Mouse (Mus musculus) liver, embryonic 14.5 days (tissue): ENCODE data around the gene Rnf208. TPM values are rescaled to one million over a fixed set of nuclear protein-coding genes. Genes with fewer than 3 reads are reported as not detected.

ENCODE experiments used
- ATAC-seq: fragments of 200-750 bp; cut with Nextera tagmentation; 2 replicates; pipeline ENCODE4 v1.8.0; 2017; ENCODE audit warnings: moderate number of reproducible peaks, mild to moderate bottlenecking, moderate library complexity; ENCODE audit not compliant: insufficient read depth
- DNase-seq, 3 experiments: peaks; one replicate each; pipeline ENCODE4 v3.0.0-alpha.2; 2012 to 2013; ENCODE audit warnings: low read depth in 3 of 3, low spot score in 3 of 3
- H3K27ac ChIP-seq: fragments of 300-500 bp; sonication (generic); 2 replicates; pipeline ENCODE4 v1.5.1; 2014; ENCODE audit warnings: moderate library complexity, mild to moderate bottlenecking, control low read depth, inconsistent platforms
- H3K27me3 ChIP-seq: fragments of 300-500 bp; sonication (generic); 2 replicates; pipeline ENCODE4 v1.6.1; 2014; ENCODE audit warnings: mild to moderate bottlenecking, low read length, moderate library complexity; ENCODE audit not compliant: control insufficient read depth, insufficient read depth
- H3K36me3 ChIP-seq: fragments of 300-500 bp; sonication (generic); replicated peaks from 2 replicates; pipeline ENCODE4 v1.6.1; 2014; ENCODE audit warnings: low read depth; ENCODE audit not compliant: control insufficient read depth, insufficient read depth
- H3K4me1 ChIP-seq, 2 experiments: fragments of 200-500 bp in 1 of 2; fragments of 300-500 bp in 1 of 2; sonication (generic) in 1 of 2; replicated peaks; 2 replicates each; pipeline ENCODE4 v1.6.1; 2012 to 2014; ENCODE audit warnings: antibody characterized with exemption in 1 of 2, inconsistent platforms in 1 of 2, low read length in 1 of 2; ENCODE audit not compliant: control insufficient read depth in 2 of 2, insufficient read depth in 2 of 2
- H3K4me2 ChIP-seq: fragments of 300-500 bp; sonication (generic); 2 replicates; pipeline ENCODE4 v1.6.1; 2014; ENCODE audit warnings: low read depth, mild to moderate bottlenecking, control low read depth, moderate library complexity
- H3K4me3 ChIP-seq, 2 experiments: fragments of 200-500 bp in 1 of 2; fragments of 300-500 bp in 1 of 2; sonication (generic) in 1 of 2; 2 replicates each; pipeline ENCODE4 v1.5.1; 2012 to 2014; ENCODE audit warnings: low read depth in 2 of 2, low read length in 2 of 2, mild to moderate bottlenecking in 2 of 2, control low read depth in 1 of 2, inconsistent platforms in 1 of 2, moderate library complexity in 1 of 2; ENCODE audit not compliant: insufficient read depth in 1 of 2
- H3K9ac ChIP-seq: fragments of 300-500 bp; sonication (generic); replicated peaks from 2 replicates; pipeline ENCODE4 v1.6.1; 2014; ENCODE audit warnings: mild to moderate bottlenecking, control low read depth, moderate library complexity
- H3K9me3 ChIP-seq: fragments of 300-500 bp; sonication (generic); 2 replicates; pipeline ENCODE4 v1.6.1; 2016; ENCODE audit warnings: low read length, mixed read lengths; ENCODE audit not compliant: control insufficient read depth
- CTCF ChIP-seq: IDR thresholded peaks from 2 replicates; pipeline ENCODE4 v1.5.1; 2016; ENCODE audit warnings: antibody characterized with exemption, low read depth, control low read depth
- EP300 ChIP-seq: IDR thresholded peaks from 2 replicates; pipeline ENCODE4 v1.6.1; 2016; ENCODE audit warnings: antibody characterized with exemption, low read depth
- WGBS: fragments of 180-500 bp; shearing (Covaris S2); extraction: QIAGEN DNeasy Blood & Tissue Kit; methylation state at CpG from one replicate; pipeline ENCODE4 v1.1.7; 2014; ENCODE audit not compliant: insufficient replicate concordance; 5-methylcytosine and 5-hydroxymethylcytosine counted together
- polyA plus RNA-seq, 2 experiments: library from polyadenylated mRNA; depleted of rRNA in 1 of 2; stranded (reverse) in 1 of 2; unstranded in 1 of 2; fragments of >200 nt; fragmentation: Nextera tagmentation in 1 of 2; extraction: Ambion mirVana in 1 of 2; gene quantifications; 2 replicates each; pipeline versions ENCODE4 v1.2.1 to v1.2.3; 2012 to 2014

The Rnf208 gene
- polyA plus RNA-seq, 2 experiments: 0.09 to 0.93 TPM

DNA sequence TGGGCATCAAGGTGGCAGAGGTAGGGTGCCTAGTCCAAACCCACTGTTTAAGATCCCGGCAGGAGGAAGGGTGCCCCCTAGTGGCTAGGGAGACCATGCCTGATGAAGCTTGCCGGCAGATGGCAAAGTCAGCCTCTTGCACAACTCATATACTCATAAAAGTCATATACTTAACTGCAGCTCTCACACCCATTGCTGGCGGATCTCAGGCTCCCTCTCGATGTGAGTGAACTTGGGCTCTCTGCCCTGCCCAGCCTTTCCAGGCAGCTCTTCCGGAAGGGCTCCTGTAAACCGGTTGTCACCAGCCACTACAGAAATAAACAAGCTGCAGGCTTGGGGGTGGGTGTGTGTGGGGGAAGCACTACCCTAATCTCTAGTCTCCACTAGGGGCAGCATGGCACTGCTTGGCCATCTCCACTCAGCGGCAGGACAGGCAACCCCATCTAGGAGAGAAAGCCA lies 13.6 kb upstream of the Rnf208 start:
- WGBS: under 1% methylated on average over 7 of the region's 7 CpGs
- TF ChIP-seq EP300: peak; percentile 36; the same call in 1 of the 2 replicates
- peak; percentile 90 for TF ChIP-seq CTCF
- peak overlapping the region; percentile 52 for H3K4me2 ChIP-seq
- no peaks in the 10 kb centered on the region for H3K9me3 ChIP-seq
- ATAC-seq: no peak
- peak; percentile 73 to 81 (median 75) for DNase-seq
- H3K27ac ChIP-seq: peak overlapping the region; percentile 19
- H3K27me3 ChIP-seq: no peaks in the 10 kb centered on the region
- peak overlapping the region; percentile 25 for H3K9ac ChIP-seq
- peaks cover 5 to 9% of the 10 kb centered on the region in 2 experiments for H3K4me1 ChIP-seq
- H3K36me3 ChIP-seq: peaks cover 5% of the 10 kb centered on the region
- H3K4me3 ChIP-seq: peak overlapping the region; percentile 29 to 52

GRCm38 (mm10) chr2:25228995-25229530 lies 13.0 kb upstream of the Rnf208 start:
- WGBS: 66% methylated on average over 6 of the region's 6 CpGs
- Histone ChIP-seq H3K4me1 (peaks cover 5 to 9% of the 10 kb centered on the region in 2 experiments), H3K9ac (peak overlapping the region; percentile 25; the same call in 1 of the 2 replicates), H3K27ac (no peak overlapping the region), H3K9me3 (no peaks in the 10 kb centered on the region), H3K27me3 (no peaks in the 10 kb centered on the region), H3K4me3 (no peak overlapping the region), H3K4me2 (peak overlapping the region; percentile 52), H3K36me3 (no peaks in the 10 kb centered on the region)
- DNase-seq (no peak), ATAC-seq (no peak)
- no peak for TF ChIP-seq EP300

DNA sequence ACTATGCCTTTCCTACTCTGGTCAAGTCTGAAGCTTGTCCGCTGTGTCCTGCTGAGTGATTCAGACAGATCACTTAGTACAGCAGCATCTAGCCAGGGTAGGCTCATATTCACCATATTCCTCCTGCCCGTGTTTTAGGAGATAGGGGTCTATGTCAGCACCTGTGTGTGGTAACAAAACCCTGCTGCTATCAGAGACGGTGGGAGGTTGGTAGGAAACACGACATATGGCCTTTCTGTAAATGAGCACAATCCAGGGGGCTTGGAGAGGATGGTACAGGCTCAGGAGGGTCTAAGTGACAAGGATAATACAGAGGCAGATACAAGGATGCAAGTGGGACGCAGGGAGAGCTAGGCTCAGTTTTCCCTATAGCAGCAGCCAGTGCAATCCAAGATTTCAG lies 12.5 kb upstream of the Rnf208 start:
- Histone ChIP-seq H3K36me3 (no peaks in the 10 kb centered on the region), H3K9me3 (no peaks in the 10 kb centered on the region), H3K27me3 (no peaks in the 10 kb centered on the region), H3K9ac (no peak overlapping the region), H3K4me1 (peaks cover 5 to 9% of the 10 kb centered on the region in 2 experiments), H3K4me2 (no peak overlapping the region), H3K4me3 (no peak overlapping the region), H3K27ac (no peak overlapping the region)
- no peak for DNase-seq
- no peak for ATAC-seq
- TF ChIP-seq EP300: no peak
- no peak for TF ChIP-seq CTCF
- WGBS: 65% methylated on average over 5 of the region's 5 CpGs

DNA sequence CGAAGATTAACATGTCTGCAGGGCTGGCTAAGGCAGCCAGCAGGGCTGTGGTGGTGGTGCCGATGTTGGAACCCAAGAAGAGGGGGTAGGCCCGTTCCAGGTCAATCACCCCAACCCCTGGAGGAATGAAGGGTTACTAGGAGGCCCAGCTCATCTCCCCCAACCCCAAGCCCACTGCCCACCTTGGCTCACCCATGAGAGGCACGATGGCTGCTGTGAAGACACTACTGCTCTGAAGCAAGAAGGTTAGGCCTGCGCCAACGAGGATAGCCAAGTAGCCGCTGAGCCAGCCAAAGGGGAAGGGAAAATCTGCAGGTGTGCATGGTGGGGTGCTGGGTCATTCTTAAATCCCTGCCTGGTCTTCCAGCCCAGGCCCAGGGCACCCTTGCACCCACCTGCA lies 11.5 kb upstream of the Rnf208 start:
- 72% methylated on average over 7 of the region's 7 CpGs for WGBS
- Histone ChIP-seq H3K4me1 (peaks cover 4 to 7% of the 10 kb centered on the region in 2 experiments), H3K4me2 (no peak overlapping the region), H3K9me3 (no peaks in the 10 kb centered on the region), H3K27ac (no peak overlapping the region), H3K27me3 (no peaks in the 10 kb centered on the region), H3K36me3 (no peaks in the 10 kb centered on the region), H3K4me3 (no peak overlapping the region), H3K9ac (no peak overlapping the region)
- DNase-seq (no peak), ATAC-seq (no peak)
- TF ChIP-seq CTCF (no peak), EP300 (no peak)

DNA sequence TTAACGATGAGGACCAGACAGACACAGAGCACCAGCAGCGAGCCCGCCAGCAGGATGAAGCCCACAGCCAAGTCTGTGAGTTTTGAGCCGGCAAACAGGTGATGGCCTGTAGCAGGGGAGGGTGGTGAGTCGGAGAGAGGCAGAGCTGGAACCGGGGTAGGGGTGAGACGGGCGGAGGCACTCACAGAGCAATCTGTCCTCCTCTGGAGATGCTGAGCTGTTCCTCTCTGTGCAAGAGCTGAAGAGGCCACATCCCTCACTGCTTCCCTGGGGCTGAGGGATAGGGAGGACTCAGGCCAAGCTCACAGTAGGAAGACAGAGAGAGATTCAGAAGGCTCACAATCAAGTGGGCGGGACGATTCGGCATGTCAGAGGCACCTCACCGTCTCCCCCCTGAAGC lies 11.0 kb upstream of the Rnf208 start:
- 65% methylated on average over 12 of the region's 12 CpGs for WGBS
- no peak overlapping the region for H3K4me3 ChIP-seq
- H3K9ac ChIP-seq: no peak overlapping the region
- ATAC-seq (no peak), DNase-seq (no peak)
- no peak overlapping the region for H3K27ac ChIP-seq
- H3K9me3 ChIP-seq: no peaks in the 10 kb centered on the region
- no peak overlapping the region for H3K4me2 ChIP-seq
- no peaks in the 10 kb centered on the region for H3K27me3 ChIP-seq
- H3K4me1 ChIP-seq: peaks cover 0 to 3% of the 10 kb centered on the region in 2 experiments; a peak in 2 of 4 replicates
- TF ChIP-seq EP300: no peak
- TF ChIP-seq CTCF: no peak
- H3K36me3 ChIP-seq: no peaks in the 10 kb centered on the region
